Mouse (Mus musculus) gastrocnemius, postnatal 4 days (tissue): ENCODE measurements around the gene Krt42. TPM values are rescaled to one million over a fixed set of nuclear protein-coding genes. Genes with fewer than 3 reads are reported as not detected.
"Not testable (repeated sequence)": the region's sequence is repeated elsewhere in the genome, so short reads cannot be mapped to it uniquely, and the experiment has no call there.

Experiments used
- DNase-seq, 2 experiments: peaks; one replicate each; pipeline ENCODE4 v3.0.0; 2021 to 2022; ENCODE audit warnings: low spot score in 2 of 2, mixed read lengths in 2 of 2
- long read RNA-seq, 2 experiments: library from polyadenylated mRNA; stranded (forward); transcript quantifications; one replicate each; pipeline ENCODE4 v2.0.0; 2021
- total RNA-seq, 2 experiments: library from RNA; stranded (reverse); gene quantifications; 2 replicates each; pipeline ENCODE4 v1.2.3; 2021

Krt42 gene
- total RNA-seq, result not detected
- long read RNA-seq, experiment 1, result 0 reads
- long read RNA-seq, experiment 2, result 0 reads

- DNase-seq, result no peak
These were observed at the start of gene Krt42 for GRCm38 (mm10) chr11:100269821-100270332. TSS of gene Krt42 (minus strand) at chr11:100269871.

GRCm38 (mm10) chr11:100318529-100319451 is 49.1 kb upstream of the Krt42 start:
- no peak for DNase-seq

DNA sequence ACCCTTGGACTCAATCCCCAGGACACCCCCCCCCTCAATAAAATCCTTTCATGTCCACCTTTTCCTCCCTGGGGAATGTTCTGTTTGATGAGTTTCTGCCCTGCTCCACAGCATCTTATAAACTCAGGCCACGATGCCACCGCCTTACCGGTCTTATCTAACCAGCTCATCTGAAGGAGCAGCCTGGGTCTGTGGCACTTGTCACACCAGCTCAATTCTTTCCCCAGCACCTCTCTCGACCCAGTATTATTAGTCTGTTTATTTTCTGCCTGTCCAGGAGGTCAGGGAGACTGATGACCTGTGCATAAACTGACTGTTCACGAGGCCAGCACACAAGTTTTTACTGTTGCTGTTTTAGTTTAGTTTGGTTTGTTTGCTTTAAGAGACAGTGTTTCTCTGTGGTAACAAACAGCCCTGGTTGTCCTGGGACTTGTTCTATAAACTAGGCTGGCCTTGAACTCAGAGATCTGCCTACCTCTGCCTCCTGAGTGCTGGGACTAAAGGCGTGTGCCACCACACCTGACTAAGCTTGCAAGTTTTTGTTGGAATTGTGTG is 48.2 kb upstream of the Krt42 start:
- DNase-seq, result no peak

GRCm38 (mm10) chr11:100315439-100315838 is 45.8 kb upstream of the Krt42 start:
- no peak for DNase-seq

DNA sequence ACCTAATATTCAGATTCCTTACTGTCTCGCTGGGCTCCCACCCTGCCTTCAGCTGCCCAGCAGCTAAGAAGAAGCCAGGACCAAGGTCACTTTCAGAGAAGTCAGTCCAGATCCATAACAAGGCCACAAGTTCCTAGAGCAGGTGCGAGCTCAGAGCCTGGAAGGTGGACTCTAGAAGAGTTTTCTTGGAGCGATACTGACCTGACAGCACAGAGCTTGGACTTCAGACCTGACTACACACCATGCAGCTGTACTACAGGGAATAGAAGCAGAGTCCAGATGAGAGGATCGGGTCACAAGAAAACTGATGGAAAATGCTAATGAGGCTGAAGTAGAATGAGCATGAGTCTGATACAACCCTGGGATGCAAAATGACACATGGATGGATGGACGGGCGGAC is 43.8 kb upstream of the Krt42 start:
- no peak for DNase-seq

- DNase-seq, result no peak
These were observed 42.5 kb upstream of the Krt42 start for GRCm38 (mm10) chr11:100312096-100312679.

DNA sequence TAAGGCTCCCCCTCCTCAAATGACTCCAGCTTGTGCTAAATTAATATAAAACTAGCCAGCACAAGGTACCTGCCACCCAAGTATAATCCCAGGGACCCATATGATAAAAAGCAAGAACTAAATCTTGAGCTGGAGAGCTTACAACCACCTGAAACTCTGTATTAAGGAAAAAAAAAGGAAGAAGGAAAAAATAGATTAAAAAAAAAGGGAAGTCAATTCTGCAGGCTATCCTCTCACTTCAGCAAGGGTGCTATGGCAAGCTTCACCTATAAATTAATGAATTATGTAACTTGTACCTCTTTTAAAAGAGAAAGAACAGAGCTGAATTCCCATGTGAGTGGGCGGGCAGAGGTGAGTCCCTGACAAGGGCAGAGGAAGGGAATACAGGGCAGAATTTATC is 42.0 kb upstream of the Krt42 start:
- DNase-seq, result no peak

DNA sequence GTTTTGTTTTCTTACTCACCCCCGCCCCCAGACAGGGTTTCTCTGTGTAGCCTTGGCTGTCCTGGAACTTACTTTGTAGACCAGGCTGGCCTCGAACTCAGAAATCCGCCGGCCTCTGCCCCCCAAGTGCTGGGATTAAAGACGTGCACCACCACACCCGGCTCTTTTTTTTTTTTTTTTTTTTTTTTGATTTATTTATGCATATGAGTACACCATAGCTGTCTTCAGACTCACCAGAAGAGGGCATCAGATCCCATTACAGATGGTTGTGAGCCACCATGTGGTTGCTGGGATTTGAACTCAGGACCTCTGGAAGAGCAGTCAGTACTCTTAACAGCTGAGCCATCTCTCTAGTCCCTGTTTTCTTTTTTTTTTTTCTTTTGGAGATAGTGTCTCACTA is 39.0 kb upstream of the Krt42 start:
- DNase-seq, result not testable (repeated sequence)

DNA sequence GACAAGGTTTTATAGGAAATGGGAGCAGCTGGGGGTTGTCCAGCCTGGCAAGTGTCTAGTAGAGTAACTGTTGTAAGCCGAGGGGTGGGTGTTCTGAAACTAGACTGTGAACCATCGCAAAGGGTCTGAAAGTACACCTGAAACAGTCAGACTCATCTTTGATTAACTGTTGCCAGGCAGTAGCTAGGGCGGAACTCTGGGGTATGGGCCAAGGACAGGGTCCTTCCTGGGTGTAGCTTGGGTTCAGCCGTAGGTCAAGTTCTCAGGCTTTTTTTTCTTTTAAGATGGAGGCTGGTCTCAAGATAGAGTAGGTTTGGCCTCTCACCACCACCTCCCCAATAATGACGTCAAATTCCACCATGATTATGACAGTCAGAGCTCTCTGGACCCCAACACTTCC is 38.2 kb upstream of the Krt42 start:
- no peak for DNase-seq

- no peak for DNase-seq
These were observed 31.6 kb upstream of the Krt42 start for GRCm38 (mm10) chr11:100301292-100301691.

GRCm38 (mm10) chr11:100300293-100300692 is 30.6 kb upstream of the Krt42 start:
- peak in 1 of 2 experiments; percentile 43 for DNase-seq

- peak; percentile 69 to 79 for DNase-seq
These were observed 28.8 kb upstream of the Krt42 start for GRCm38 (mm10) chr11:100298274-100299036.

DNA sequence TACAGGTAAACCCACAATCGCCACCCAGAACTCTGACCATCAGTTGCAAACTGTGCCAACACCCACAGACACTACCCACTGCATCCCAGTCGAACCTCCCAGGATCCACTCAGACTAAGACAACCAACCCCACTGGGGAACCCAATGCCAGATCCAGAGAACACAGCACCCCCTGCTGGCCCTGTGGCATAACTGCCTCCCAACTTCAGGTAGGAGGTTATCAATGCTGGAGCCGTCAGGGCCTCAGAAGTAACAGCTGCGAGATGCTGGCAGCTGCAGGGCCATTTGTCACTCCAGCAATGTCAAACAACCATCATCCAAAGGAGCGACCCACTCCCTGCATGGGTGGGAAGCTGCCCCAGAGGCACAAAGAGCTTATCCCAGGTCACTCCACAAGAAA is 28.1 kb upstream of the Krt42 start:
- no peak for DNase-seq

DNA sequence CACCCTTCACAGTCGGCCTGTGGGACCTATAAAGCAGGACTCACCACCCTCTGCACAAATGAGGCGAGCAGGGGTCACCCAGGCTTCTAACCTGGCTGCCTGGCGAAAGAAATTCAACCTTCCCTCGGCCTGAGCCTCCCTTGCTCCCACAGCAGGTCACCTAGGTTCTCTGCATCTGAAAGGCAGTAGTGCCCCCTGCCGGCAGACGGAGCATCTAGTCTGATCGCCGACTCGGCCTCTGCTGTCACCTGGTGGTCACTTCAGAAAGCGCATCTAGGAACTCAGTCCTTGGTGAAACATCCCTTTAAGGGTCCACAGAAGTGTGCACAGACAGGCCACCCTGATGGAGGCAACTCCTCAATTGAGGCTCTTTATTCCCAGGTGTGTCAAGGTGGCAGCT is 25.6 kb upstream of the Krt42 start:
- DNase-seq, result peak; percentile 63 to 79

- DNase-seq, result no peak
These were observed 23.2 kb upstream of the Krt42 start for GRCm38 (mm10) chr11:100292884-100293283.

GRCm38 (mm10) chr11:100290235-100290634 is 20.6 kb upstream of the Krt42 start:
- no peak for DNase-seq

- DNase-seq, result no peak
These were observed 19.3 kb upstream of the Krt42 start for GRCm38 (mm10) chr11:100288942-100289341.

DNA sequence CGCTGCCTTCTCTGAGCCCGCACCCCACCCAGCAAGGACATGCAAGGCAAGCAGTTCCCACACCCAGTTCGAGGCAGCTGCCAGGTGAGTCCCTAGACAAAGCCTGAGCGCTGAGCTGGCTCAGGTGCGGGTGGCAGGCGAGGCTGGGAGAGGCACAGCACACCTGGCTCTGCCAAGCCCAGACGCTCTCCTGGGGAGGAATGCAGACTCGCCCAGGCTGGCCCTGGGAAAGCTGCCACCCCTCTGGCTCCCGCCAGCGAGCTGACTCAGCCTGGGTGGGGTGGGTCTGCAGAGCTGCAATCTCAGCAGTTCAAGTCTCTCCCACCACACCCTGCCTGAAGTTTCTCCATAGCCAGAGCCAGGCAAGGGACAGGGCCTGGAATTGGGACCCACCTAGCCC is 17.4 kb upstream of the Krt42 start:
- DNase-seq, result peak in 1 of 2 experiments; percentile 47

GRCm38 (mm10) chr11:100284988-100285387 is 15.3 kb upstream of the Krt42 start:
- no peak for DNase-seq

DNA sequence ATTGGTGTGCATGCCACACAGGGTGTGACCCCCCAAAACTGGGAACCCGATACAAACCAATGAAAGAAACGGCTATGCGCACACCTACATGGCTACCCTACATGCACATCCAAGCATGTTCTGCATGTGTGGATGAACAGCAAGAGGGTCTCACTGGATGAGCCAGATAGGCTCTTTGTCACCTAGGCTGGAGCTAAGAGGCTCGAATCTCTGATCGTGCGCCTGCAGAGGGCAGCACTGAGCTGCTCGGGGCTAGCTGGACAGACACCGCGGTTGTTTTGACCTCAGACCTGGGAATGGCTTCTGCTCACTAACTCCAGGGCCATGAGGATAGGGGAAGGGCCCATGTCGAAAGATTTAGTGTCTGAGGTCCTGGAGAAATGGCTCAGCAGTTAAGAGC is 12.9 kb upstream of the Krt42 start:
- peak; percentile 69 to 82 for DNase-seq
